Mouse (Mus musculus) 3T3-L1 (cell line): ENCODE measurements around the gene Gm17604.

ENCODE experiments used
- DNase-seq: peaks from one replicate; pipeline ENCODE4 v3.0.0-alpha.2; 2015; ENCODE audit warnings: low read depth, low spot score

Gm17604 gene

GRCm38 (mm10) chrX:165004779-165005324, at the start of gene Gm17604:
Gene Gm17604 (minus strand): TSS chrX:165004829.
- no peak for DNase-seq

- no peak for DNase-seq
These were observed 45.3 kb upstream of the Gm17604 start for GRCm38 (mm10) chrX:165049929-165050328.

GRCm38 (mm10) chrX:165003141-165003540, 1.5 kb downstream of the Gm17604 start:
- no peak for DNase-seq

DNA sequence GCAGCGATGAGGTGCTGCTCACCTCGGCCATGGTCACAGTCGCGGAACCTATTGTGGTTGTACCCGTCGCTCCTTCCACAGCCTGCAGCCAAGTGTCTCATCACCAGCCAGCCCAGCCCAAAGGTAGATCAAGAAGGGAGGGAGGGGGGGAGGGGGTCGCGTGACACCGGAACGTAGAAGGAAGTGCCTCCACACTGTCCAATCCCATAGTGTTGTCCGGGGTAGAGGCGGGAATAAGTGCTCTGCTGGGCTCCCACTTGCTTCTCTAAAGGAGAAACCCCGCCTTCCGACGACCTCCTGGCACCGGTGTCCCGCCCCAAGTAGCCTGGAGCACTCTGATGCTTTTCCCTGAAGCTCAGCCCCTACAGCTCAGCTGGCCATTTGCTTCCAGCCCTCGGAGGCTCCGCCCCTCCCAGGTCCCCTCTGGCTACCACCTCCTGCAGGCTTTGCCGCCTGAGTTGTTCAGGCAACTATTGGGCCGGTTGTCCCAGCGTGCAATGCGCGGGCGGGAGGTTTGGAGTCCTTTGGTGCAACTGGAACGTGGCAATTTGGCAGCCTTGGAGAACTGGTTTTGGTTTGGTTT, 24.3 kb downstream of the Gm17604 start, which contains the start of the genes Mospd2 and Fancb:
Gene Mospd2 (minus strand): TSS at position 183 of the 583 bp plus-strand sequence.
Gene Fancb (plus strand): TSS at position 400 of the 583 bp plus-strand sequence.
- peak; percentile 98 for DNase-seq

DNA sequence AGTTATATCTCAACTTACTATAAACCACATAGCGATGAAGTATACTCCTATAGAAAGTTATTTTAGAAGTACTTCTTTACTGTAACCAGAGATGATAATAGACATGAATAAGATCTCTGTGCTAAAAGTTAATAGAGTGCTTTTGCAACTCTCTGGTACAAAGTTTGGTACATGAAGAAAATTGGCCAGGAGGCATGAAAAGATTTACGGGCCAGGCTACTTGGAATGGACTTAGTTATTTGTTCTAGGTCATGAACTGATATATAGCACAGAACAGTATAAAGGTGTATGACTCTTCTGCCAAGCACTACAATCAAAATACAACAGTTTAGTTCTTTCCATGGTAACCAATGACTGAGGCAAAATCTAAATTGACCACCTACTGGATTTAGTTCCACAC, 25.8 kb downstream of the Gm17604 start:
- DNase-seq, result no peak

GRCm38 (mm10) chrX:164971206-164971605, 33.4 kb downstream of the Gm17604 start:
- no peak for DNase-seq

GRCm38 (mm10) chrX:164965750-164966448, 38.7 kb downstream of the Gm17604 start:
- no peak for DNase-seq
